Mouse (Mus musculus) lung, embryonic 16.5 days (tissue): Measurements from ENCODE around the gene Atp8b4. TPM values are rescaled to one million over a fixed set of nuclear protein-coding genes. Genes with fewer than 3 reads are reported as not detected.

Experiments
- ATAC-seq: fragments of 200-750 bp; cut with Nextera tagmentation; 2 replicates; pipeline ENCODE4 v1.8.0; 2017; ENCODE audit warnings: low read depth, mild to moderate bottlenecking, moderate library complexity
- H3K27ac ChIP-seq: fragments of 300-500 bp; sonication (generic); 2 replicates; pipeline ENCODE4 v1.5.1; 2014; ENCODE audit warnings: mild to moderate bottlenecking, control low read depth, low read length
- H3K27me3 ChIP-seq: fragments of 300-500 bp; sonication (generic); 2 replicates; pipeline ENCODE4 v1.6.1; 2014; ENCODE audit warnings: low read depth, low read length, mixed read lengths; ENCODE audit not compliant: control insufficient read depth, insufficient read depth
- H3K36me3 ChIP-seq: fragments of 300-500 bp; sonication (generic); 2 replicates; pipeline ENCODE4 v1.6.1; 2014; ENCODE audit warnings: low read length; ENCODE audit not compliant: control insufficient read depth, insufficient read depth
- H3K4me1 ChIP-seq: fragments of 300-500 bp; sonication (generic); replicated peaks from 2 replicates; pipeline ENCODE4 v1.6.1; 2014; ENCODE audit warnings: low read length, mixed read lengths; ENCODE audit not compliant: control insufficient read depth, insufficient read depth
- H3K4me2 ChIP-seq: fragments of 300-500 bp; sonication (generic); 2 replicates; pipeline ENCODE4 v1.6.1; 2014; ENCODE audit warnings: low read depth, low read length, control low read depth
- H3K4me3 ChIP-seq: fragments of 300-500 bp; sonication (generic); 2 replicates; pipeline ENCODE4 v1.5.1; 2014; ENCODE audit warnings: mild to moderate bottlenecking, low read length, control low read depth
- H3K9ac ChIP-seq: fragments of 300-500 bp; sonication (generic); 2 replicates; pipeline ENCODE4 v1.6.1; 2014; ENCODE audit warnings: low read length, control low read depth
- H3K9me3 ChIP-seq: fragments of 300-500 bp; sonication (generic); 2 replicates; pipeline ENCODE4 v1.6.1; 2016; ENCODE audit warnings: low read length; ENCODE audit not compliant: control insufficient read depth
- WGBS: fragments of 180-500 bp; shearing (Covaris S2); extraction: QIAGEN DNeasy Blood & Tissue Kit; methylation state at CpG from one replicate; pipeline ENCODE4 v1.1.7; 2014; 5-methylcytosine and 5-hydroxymethylcytosine counted together
- polyA plus RNA-seq: library from polyadenylated mRNA; unstranded; fragments of >200 nt; fragmentation: Nextera tagmentation; extraction: Ambion mirVana; gene quantifications from 2 replicates; pipeline ENCODE4 v1.2.1, GENCODE M21; 2015

The Atp8b4 gene
- polyA plus RNA-seq, 1 experiment from 2014 or later = 1.1 TPM

DNA sequence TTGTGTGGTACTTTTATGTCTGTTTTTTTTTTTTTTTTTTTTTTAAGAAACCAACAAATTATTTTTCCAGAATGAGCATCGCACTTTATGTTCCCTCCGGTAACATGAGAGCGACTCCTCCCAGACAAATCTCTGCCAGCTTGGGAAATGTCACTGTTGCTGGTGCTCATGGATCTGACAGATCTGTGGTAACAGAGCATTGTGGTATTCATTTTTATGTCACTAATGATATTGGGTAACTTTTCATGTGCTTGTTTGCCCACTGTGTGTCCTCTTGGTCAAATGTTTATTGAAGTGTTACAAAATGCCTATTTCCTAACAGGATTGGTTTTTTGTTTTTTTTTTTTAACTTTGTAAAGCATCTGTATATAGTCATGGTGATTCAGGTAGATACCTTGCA is 75.3 kb downstream of the Atp8b4 start:
- H3K4me2 ChIP-seq = no peak overlapping the region
- no peak for ATAC-seq
- no peaks in the 10 kb centered on the region for H3K4me1 ChIP-seq
- no peaks in the 10 kb centered on the region for H3K36me3 ChIP-seq
- H3K9me3 ChIP-seq = no peaks in the 10 kb centered on the region
- 72% methylated on average over 3 of the region's 3 CpGs for WGBS
- H3K27me3 ChIP-seq = no peaks in the 10 kb centered on the region
- no peak overlapping the region for H3K4me3 ChIP-seq
- H3K9ac ChIP-seq = no peak overlapping the region
- no peak overlapping the region for H3K27ac ChIP-seq

DNA sequence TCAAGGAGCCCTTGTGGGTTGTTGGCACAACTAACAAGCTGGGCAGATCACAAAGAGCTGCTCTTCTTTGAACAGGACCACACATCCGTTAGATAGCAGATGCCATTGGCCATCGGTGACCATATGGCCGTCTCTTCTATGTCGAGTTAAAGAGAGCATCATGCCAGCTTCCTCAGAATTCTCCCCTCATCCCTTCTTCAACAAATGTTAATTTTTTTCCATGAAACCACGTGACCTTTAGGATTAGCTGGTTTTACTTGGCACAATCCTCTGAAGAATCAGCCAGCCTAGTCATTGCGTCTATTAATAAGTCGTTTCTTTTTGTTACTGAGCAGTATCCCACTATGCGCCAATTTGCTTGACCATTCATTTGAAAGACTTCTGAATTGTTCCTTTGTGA is 75.8 kb downstream of the Atp8b4 start:
- H3K4me3 ChIP-seq = no peak overlapping the region
- H3K27ac ChIP-seq = no peak overlapping the region
- no peaks in the 10 kb centered on the region for H3K36me3 ChIP-seq
- H3K4me1 ChIP-seq = no peaks in the 10 kb centered on the region
- H3K9ac ChIP-seq = no peak overlapping the region
- H3K27me3 ChIP-seq = no peaks in the 10 kb centered on the region
- ATAC-seq = no peak
- H3K4me2 ChIP-seq = no peak overlapping the region
- no peaks in the 10 kb centered on the region for H3K9me3 ChIP-seq
- WGBS = 85% methylated on average over 8 of the region's 8 CpGs

DNA sequence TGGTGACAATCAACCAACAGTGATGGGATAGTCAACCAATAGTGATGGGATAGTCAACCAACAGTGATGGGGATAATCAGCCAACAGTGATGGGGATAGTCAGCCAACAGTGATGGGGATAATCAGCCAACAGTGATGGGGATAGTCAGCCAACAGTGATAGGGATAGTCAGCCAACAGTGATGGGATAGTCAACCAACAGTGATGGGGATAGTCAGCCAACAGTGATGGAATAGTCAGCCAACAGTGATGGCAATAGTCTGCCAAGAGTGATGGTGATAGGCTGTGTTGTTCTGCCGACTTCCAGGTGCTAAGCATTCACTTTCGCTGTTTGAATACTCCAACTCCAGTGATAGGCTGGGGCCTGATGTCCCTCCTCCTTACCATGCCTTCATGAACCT is 79.6 kb downstream of the Atp8b4 start:
- 88% methylated on average over 2 of the region's 2 CpGs for WGBS
- Histone ChIP-seq H3K27ac (no peak overlapping the region), H3K4me1 (no peaks in the 10 kb centered on the region), H3K9ac (no peak overlapping the region), H3K9me3 (no peaks in the 10 kb centered on the region), H3K36me3 (no peaks in the 10 kb centered on the region), H3K27me3 (no peaks in the 10 kb centered on the region), H3K4me2 (no peak overlapping the region), H3K4me3 (no peak overlapping the region)
- ATAC-seq = no peak

DNA sequence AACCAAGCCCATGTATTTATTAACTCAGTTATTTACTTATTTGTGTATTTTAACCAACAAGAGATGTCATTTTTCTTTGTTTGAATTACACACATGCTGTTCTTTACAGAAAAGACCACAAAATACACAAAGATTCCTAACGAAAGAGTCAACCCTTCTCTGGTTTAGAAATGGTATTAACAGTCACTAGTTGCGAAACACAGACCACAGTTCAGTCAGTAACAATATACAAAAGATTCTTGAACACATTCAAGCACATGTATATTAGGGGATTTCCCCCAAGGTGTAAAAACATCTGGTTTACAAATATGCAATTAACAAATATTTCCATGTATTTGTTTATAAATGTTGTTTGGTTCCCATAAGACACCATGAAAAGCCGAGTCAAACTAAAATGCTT is 81.6 kb downstream of the Atp8b4 start:
- Histone ChIP-seq H3K4me3 (no peak overlapping the region), H3K4me1 (no peaks in the 10 kb centered on the region), H3K9me3 (no peaks in the 10 kb centered on the region), H3K27ac (no peak overlapping the region), H3K27me3 (no peaks in the 10 kb centered on the region), H3K9ac (no peak overlapping the region), H3K4me2 (no peak overlapping the region), H3K36me3 (no peaks in the 10 kb centered on the region)
- no peak for ATAC-seq
- WGBS = 80% methylated on average over 3 of the region's 3 CpGs

DNA sequence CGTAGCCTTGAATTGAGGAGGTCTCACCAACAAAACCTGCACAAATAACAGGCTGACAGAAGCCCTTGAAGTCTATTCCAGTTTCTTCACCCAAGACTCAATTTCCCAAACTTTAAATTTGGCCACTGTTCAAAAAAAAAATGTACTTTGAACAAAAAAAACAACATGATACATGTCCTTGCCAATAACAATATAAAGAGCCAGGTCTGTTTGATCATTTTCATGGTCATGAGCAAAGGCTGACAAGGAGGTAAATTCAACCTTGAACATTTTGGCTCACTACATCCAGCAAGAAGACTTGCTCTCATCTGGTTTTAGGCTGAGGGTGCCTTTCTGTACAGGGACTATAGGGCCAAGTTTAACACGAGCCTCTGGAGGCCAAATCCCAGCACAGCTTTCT is 83.7 kb downstream of the Atp8b4 start:
- WGBS = 51% methylated on average over 2 of the region's 2 CpGs
- Histone ChIP-seq H3K4me2 (no peak overlapping the region), H3K27me3 (no peaks in the 10 kb centered on the region)

DNA sequence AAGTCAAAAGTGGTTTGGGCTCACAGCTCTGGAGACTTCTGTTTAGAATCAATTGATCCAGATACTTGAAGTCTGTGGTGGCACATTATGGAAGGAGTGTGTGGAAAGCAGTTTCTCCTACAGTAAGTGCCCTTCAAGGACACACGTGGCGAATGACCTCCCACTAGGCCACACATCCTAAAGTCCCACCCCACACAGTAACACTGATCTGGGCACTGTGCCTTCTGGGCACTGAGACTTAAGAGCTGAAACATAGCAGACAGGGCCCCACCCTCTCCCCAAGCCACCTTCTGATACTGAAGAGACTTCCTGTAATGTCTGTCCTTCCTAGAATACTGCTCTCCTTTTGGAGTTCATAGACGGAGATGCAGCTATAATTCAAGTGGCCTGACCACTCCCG is 84.5 kb downstream of the Atp8b4 start:
- Histone ChIP-seq H3K9ac (no peak overlapping the region), H3K4me2 (no peak overlapping the region), H3K4me3 (no peak overlapping the region), H3K9me3 (no peaks in the 10 kb centered on the region), H3K27me3 (no peaks in the 10 kb centered on the region), H3K27ac (no peak overlapping the region), H3K36me3 (no peaks in the 10 kb centered on the region), H3K4me1 (no peaks in the 10 kb centered on the region)
- no peak for ATAC-seq
- 72% methylated on average over 4 of the region's 4 CpGs for WGBS

More for the DNA sequence above, 83.7 kb downstream of the Atp8b4 start:
- Histone ChIP-seq H3K4me1 (no peaks in the 10 kb centered on the region), H3K9ac (no peak overlapping the region), H3K36me3 (no peaks in the 10 kb centered on the region), H3K9me3 (no peaks in the 10 kb centered on the region), H3K4me3 (no peak overlapping the region), H3K27ac (no peak overlapping the region)
- ATAC-seq = no peak

DNA sequence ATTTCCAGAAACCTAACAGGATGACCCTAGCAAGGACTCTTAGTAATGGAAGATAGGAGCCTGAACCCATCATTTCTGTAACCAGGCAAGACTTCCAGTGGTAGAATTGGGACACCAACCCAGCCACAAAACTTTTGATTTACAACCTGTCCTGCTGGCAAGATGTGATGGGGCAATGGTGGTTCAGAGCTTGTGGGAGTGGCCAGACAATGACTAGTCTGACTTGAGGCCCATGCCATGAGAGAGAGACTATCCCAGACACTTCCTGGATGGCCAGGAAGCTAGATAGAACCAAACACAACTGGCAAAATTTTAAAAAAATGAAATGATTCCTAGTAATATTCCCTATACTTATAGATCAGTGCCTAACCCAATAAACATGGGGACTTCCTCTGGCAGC is 87.7 kb downstream of the Atp8b4 start:
- Histone ChIP-seq H3K4me1 (no peaks in the 10 kb centered on the region), H3K27me3 (no peaks in the 10 kb centered on the region), H3K36me3 (no peaks in the 10 kb centered on the region), H3K9me3 (no peaks in the 10 kb centered on the region), H3K27ac (no peak overlapping the region), H3K4me2 (no peak overlapping the region), H3K4me3 (no peak overlapping the region), H3K9ac (no peak overlapping the region)
- no peak for ATAC-seq

DNA sequence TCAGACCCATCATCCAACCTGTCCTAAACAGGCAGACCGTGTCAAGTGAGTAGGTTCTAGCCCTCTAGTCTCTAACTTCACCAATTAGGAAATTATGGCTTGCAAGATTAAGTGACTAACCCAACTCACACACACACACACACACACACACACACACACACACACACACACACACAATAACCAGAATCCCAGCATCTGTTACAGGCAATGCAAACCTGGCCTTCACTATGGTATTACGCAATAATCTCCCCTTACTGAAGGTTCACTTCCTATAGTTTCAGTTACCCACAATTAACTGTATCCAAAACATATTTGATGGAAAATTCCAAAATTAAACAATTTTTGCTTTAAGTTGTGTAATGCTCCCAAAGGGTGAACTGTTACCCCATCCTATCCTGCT is 101.0 kb downstream of the Atp8b4 start:
- Histone ChIP-seq H3K27me3 (no peaks in the 10 kb centered on the region), H3K4me1 (no peaks in the 10 kb centered on the region), H3K4me2 (no peak overlapping the region), H3K36me3 (no peaks in the 10 kb centered on the region), H3K9me3 (no peaks in the 10 kb centered on the region), H3K27ac (no peak overlapping the region), H3K9ac (no peak overlapping the region), H3K4me3 (no peak overlapping the region)
- WGBS = 90% methylated on average over 2 of the region's 2 CpGs
- no peak for ATAC-seq

DNA sequence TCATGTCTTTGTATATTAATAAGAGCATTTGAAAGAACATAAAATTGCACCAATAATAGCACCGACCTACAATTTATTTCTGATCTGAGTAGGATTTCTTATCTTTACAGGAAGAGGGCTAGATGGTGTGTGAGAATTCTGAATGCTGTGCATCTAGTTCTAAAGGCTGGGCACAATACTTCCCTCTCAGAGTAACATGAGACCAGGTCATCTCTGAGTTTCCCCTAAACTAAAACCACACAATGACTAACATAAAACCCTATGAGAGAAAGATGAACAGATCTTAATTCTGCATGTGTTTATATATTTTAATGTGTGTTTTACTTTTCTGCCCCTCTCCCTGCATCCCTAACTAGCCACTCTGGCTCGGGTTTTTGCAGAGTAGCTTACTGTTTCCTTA is 101.5 kb downstream of the Atp8b4 start:
- H3K9me3 ChIP-seq = no peaks in the 10 kb centered on the region
- no peak overlapping the region for H3K4me3 ChIP-seq
- H3K4me1 ChIP-seq = no peaks in the 10 kb centered on the region
- no peak overlapping the region for H3K4me2 ChIP-seq
- no peak for ATAC-seq
- H3K9ac ChIP-seq = no peak overlapping the region
- no peaks in the 10 kb centered on the region for H3K27me3 ChIP-seq
- H3K36me3 ChIP-seq = no peaks in the 10 kb centered on the region
- 59% methylated on average over 2 of the region's 2 CpGs for WGBS
- no peak overlapping the region for H3K27ac ChIP-seq

DNA sequence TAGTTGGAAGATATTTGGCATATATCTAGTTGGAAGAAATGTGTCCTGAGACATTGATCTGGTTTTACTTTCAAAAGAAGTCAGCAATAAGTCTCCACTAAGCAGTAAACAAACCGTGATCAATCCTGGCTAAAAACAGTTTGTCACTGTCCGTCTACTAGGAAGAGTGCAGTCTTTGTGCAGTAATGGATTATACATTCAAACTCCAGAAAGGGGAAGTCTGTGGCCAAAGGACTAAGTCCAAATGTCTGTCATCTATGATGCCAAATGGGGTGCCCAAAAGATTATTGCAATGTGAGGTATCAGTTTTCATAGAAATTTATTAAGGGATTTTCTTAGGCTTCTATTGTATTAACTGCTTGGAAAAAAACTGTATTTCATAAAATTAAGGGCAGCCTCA is 102.3 kb downstream of the Atp8b4 start:
- no peak for ATAC-seq
- H3K27me3 ChIP-seq = no peaks in the 10 kb centered on the region
- no peaks in the 10 kb centered on the region for H3K9me3 ChIP-seq
- H3K36me3 ChIP-seq = no peaks in the 10 kb centered on the region
- no peak overlapping the region for H3K4me3 ChIP-seq
- no peak overlapping the region for H3K27ac ChIP-seq
- H3K4me1 ChIP-seq = no peaks in the 10 kb centered on the region
- 73% methylated on average over 2 of the region's 2 CpGs for WGBS
- no peak overlapping the region for H3K9ac ChIP-seq
- no peak overlapping the region for H3K4me2 ChIP-seq
